Mouse (Mus musculus) adrenal gland (tissue): ENCODE data around the gene Tarbp1.
"Not testable (repeated sequence)": the region's sequence is repeated elsewhere in the genome, so short reads cannot be mapped to it uniquely, and the experiment has no call there.

ENCODE experiments used
- intact Hi-C: fragments of 180-260 bp; cut with DNase I; formaldehyde crosslinking; loops from one replicate; pipeline ENCODE4 v1.15.1; 2025

The Tarbp1 gene

DNA sequence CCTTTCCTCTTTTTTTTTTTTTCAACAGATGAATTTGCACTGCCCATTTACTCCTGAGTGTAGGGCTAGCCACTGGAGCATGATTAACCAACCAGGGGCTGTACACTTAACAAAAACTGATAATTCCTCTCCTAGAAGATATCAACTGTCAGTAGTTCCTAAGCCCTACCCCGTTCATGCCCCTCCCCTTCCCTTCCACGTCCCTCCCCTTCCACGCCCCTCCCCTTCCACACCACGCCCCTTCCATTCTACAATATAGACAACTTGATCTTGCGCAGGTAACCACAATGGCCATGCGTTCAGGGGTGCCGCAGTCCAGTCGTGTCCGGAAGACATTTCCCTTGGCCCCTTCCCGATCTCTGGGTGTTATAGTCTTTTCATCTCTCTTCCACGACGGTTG, 20.6 kb upstream of the Tarbp1 start:
- intact Hi-C loops = loop anchor here (5.0 kb wide), 2 partner anchors 47 to 92 kb away; no protein-coding TSS in a partner anchor

- intact Hi-C loops = loop anchor here (5.0 kb wide), 2 partner anchors 48 to 93 kb away; no protein-coding TSS in a partner anchor
Observed at GRCm38 (mm10) chr8:126494160-126495110, 19.6 kb upstream of the Tarbp1 start.

DNA sequence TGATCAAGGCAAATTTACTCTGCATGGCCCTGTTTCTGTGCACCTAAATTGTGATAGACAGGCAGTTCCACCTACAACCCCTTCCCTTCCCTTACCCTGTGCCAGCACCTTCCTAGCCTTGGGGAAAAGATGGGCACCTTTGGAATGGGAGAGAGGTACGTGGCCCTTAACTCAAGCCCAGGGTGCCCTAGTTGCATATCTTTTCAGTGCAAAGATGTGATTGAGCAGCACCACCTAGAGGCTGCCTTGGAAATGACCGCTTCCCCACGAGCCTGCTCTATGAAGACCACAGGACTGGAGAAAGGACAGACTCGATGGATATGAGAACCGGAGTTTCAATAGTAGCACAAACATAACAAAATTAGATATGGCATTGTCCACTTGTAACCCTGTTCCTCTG, 8.1 kb upstream of the Tarbp1 start:
- intact Hi-C loops = loop anchor here (5.0 kb wide), 3 partner anchors 226 to 494 kb away; no protein-coding TSS in a partner anchor

GRCm38 (mm10) chr8:126482348-126482720, 7.5 kb upstream of the Tarbp1 start:
- intact Hi-C loops = loop anchor here (5.0 kb wide), 3 partner anchors 225 to 495 kb away; no protein-coding TSS in a partner anchor

DNA sequence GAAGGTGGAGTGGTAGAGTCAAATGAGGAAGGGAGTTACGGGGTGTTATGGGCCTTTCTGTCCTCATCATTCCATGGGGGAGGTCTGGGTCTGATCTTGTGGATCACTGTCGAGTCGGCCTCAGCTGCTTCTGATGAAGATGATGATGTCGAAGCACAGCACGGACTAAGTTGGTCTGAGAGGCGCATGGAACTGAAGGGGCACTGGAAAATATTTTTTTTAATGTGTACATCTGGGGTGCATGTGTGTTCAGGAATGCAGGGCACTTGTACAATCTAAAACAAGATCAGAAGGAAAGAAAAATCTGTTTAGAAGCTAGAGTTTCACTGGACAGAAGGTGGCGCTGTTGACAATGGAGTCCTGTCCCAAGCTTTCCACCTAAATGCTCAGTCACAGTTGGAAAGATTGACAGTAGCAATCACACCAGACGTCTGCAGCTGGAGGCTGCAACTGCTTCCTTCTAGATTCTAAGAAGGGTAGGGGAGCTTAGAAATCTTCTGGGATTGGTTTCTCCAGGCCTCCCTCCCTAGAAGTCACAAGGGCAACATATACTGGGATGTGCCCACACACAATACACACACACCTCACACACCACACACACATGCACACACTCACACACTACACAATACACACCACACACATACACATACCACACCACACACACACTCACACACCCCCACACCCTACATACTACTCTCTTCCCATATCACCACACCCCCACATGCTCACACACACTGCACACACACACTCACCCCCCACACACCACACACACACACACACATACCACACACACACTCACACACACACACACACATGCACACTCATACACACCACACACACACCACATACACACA, 6.9 kb upstream of the Tarbp1 start:
- intact Hi-C loops = loop anchor here (5.0 kb wide), 3 partner anchors 224 to 496 kb away; no protein-coding TSS in a partner anchor

DNA sequence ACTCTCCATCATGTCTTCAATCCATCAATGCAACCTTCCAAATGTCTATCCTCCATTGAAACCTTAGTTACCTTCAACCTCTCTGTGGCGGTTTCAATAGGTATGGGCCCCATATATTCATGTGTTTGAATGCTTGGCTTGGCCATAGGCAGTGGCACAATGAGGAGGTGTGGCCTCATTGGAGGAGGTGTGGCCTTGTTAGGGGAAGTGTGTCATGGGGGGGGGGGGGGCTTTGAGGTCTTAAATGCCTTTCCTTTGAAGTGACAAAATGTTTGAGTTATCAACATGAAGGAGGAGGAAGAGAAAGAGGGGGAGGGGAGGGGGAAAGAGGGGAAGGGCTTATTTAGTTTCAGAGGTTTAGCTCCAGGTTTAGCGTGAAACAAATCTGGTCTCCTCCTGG, 5.5 kb upstream of the Tarbp1 start:
- intact Hi-C loops = loop anchor here (5.0 kb wide), 3 partner anchors 223 to 497 kb away; no protein-coding TSS in a partner anchor

DNA sequence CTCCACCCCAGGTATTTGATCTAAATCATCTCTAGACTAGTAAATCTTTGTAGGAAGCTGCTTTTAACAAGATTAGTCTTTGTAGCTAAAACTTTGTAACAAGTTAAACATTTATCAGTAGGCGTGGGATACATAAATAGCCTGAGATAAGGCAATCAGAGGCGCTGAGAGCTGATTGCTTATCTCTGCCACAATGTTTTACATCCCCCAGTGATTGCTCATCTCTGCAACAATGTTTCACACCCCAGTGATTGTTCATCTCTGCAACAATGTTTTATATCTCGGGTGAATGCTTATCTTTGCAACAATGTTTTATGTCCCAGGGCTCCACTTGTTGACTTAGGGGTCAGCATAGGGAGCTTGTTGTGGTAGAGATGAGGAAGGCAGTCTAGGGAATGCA, 3.8 kb upstream of the Tarbp1 start:
- intact Hi-C loops = no loop called here

DNA sequence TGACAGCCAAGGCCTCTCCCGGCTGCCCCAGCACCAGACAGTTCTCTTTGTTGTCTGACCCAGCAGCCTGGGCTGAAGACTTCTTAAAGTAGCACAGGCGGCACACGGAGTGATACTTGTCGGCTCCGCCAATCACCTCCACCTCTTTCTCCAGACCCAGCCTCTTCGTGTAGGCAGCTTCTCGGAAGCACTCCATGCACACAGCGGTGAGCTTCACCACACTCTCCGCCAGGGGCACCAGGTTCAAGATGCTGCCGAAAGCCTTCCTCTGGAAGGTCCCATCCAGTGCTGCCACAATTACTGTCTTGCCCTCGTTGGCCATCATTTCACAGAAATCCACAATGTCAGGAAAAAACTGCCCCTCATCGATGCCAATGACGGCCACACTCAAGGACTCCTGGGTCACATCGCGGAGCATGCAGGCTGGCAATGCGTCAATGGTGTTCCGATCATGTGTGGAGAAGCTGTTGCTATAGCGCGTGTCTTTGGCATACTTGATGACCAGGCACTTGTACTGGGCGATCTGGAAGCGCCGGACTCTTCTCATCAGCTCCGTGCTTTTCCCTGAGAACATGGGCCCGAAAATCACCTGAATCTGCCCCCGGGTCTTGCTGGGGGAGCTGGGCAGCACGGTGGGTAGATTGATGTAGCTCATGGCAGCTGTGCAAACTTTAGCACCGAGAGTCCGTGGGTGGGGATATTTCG, 1.4 kb upstream of the Tarbp1 start:
- intact Hi-C loops = not testable (repeated sequence)

GRCm38 (mm10) chr8:126475738-126476137, 873 bp upstream of the Tarbp1 start:
- intact Hi-C loops = not testable (repeated sequence)

DNA sequence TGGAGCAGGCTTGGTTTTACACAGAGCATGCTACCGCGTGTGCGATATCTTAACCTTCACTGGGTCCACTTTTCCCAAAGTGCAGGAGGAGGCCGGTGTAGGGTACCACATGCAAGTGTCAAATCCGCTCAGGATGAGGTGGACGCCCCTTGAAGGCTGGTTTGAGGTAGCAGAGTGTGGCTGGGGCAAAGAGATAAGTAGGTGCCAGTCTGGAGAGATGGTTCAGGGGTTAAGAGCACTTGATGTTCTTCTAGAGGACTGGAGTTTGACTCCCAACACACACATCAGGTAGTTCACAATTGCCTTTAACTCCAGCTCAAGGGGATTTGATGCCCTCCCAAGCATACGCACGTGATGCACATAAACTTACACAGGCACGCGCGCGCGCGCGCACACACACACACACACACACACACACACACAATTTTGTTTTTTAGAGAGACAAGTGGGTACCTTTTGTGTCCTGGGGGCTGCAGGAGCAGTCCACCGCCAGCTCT, 1.0 kb downstream of the Tarbp1 start:
- intact Hi-C loops = no loop called here

DNA sequence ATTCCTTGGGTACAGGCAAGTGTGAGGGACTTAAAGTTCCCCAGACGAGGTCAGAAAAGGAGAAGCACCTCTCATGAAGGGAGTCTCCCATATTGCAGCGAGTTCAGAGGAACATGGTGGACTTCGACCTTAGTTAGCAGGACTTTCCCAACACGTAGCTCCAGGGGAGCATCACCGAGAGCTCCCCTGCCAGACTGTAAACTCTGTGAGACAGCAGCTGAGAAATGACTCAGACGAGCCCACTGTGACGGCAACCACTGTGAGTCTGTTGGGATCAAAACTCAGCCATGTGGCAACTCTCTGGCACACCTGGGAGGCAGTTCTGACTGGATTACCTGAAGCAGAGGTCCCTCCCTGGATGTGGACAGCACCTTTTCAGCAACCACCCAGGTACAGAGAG, 10.8 kb downstream of the Tarbp1 start:
- intact Hi-C loops = no loop called here

- intact Hi-C loops = no loop called here
Observed at GRCm38 (mm10) chr8:126461735-126462134, 13.1 kb downstream of the Tarbp1 start.

DNA sequence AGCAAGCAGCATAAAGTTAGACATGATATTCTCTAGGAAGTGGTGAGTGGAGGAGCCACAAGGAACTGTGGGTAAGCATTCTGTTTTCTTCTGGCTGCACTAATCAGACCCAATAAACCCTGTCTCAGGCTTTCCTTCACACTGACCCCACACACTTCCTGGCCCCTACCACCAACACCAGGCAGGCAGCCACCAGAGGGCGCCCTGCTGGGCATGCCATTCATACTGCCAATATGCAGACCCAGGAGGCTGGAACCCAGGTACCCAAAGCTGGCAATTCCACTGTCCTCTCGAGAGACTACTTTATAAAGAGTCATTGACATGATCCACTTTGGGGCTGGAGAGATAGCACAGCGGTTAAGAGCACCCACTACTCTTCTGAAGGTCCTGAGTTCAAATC, 14.6 kb downstream of the Tarbp1 start:
- intact Hi-C loops = no loop called here

DNA sequence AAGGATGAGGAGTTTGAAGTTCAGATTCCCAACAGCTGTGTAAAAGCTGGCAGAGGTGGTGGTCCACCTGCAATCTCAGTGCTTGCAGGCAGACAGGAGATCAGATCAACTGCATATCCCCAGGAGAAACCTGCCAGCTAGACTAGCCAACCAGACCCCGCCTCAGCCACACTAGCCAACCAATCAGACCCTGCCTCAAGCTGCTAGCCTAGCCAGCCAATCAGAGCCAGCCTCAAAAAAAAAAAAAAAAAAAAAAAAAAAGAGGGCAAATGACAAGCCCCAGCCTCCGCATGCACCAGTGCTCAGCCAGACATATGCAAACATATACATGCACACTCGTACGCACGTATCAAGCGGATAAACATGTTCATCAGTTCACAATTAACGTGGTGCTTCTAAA, 19.5 kb downstream of the Tarbp1 start:
- intact Hi-C loops = no loop called here

DNA sequence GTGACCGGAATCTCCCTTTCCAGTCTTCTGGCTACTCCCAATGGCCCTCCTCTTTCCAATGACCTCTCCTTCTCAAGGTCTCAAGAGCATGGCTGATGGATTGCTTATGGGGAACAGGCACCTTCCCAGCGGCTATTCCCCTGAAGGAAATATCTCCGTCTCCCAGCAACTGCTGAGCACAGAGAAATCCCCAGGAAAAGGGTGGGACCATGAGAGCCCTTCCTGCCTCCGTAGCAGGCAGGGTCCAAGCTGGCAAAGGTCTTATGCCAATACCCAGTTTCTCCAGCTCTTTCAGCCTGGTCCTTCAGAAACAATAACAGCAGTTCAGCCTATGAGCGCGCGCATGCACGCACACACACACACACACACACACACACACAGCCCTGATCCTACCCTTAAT, 23.7 kb downstream of the Tarbp1 start:
- intact Hi-C loops = no loop called here

GRCm38 (mm10) chr8:126438937-126439336, 35.9 kb downstream of the Tarbp1 start:
- intact Hi-C loops = no loop called here

DNA sequence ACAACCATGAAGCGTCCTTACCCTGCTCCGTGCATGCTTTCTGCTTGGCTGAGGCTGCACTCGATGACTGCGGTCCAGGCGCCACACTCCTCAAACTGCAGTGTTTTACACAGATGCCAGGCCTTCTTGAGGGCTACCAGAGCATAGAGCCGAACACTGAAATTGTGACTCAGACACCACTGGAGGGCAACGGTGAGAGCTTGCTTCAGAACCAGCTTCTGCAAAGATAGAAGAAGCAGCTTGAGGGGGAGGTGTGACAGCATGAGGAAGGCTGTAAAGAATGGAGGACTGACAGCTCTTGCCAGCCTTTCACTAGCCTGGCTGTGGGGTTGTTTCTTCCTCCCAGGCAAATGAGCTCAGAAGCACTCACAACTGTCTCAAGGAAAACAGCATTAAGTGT, 41.0 kb downstream of the Tarbp1 start:
- intact Hi-C loops = no loop called here

GRCm38 (mm10) chr8:126429635-126430034, 45.2 kb downstream of the Tarbp1 start:
- intact Hi-C loops = no loop called here

- intact Hi-C loops = no loop called here
Observed at GRCm38 (mm10) chr8:126424946-126425345, 49.9 kb downstream of the Tarbp1 start.

- intact Hi-C loops = no loop called here
Observed at GRCm38 (mm10) chr8:126424163-126424562, 50.7 kb downstream of the Tarbp1 start.

DNA sequence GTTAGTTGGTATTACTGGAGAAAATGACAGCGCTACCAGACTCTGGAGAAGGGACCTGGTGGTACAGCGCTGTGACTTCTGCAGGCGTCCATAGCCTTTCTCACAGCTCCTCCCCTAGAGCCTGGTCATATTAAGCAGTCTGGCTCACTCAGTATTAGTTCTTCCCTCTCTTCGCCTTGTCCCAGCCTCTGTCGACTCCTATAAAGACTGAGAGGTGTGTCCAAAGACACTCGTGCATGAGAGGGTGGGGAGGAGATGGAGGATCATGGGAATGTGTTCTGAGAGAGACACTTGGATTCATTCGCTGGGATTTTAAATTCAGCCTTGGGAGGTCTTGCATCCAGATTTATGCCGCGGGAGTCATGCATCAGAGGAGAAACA, 52.0 kb downstream of the Tarbp1 start:
- intact Hi-C loops = no loop called here
